Mouse (Mus musculus) stomach, postnatal 0 days (tissue): ENCODE data around the gene Fignl1. TPM values are rescaled to one million over a fixed set of nuclear protein-coding genes. Genes with fewer than 3 reads are reported as not detected.

Source experiments
- ATAC-seq: fragments of 200-750 bp; cut with Nextera tagmentation; 2 replicates; pipeline ENCODE4 v1.8.0; 2017; ENCODE audit not compliant: low FRiP score, low TSS enrichment
- DNase-seq: peaks from one replicate; pipeline ENCODE4 v3.0.0-alpha.2; 2016; ENCODE audit warnings: low spot score
- H3K27ac ChIP-seq: fragments of 300-500 bp; sonication (generic); replicated peaks from 2 replicates; pipeline ENCODE4 v1.5.1; 2014; ENCODE audit warnings: mild to moderate bottlenecking, control low read depth
- H3K27me3 ChIP-seq: fragments of 300-500 bp; sonication (generic); 2 replicates; pipeline ENCODE4 v1.6.1; 2014; ENCODE audit warnings: low read length; ENCODE audit not compliant: control insufficient read depth, insufficient read depth
- H3K36me3 ChIP-seq: fragments of 300-500 bp; sonication (generic); 2 replicates; pipeline ENCODE4 v1.6.1; 2014; ENCODE audit warnings: low read length, mixed read lengths; ENCODE audit not compliant: control insufficient read depth, insufficient read depth
- H3K4me1 ChIP-seq: fragments of 300-500 bp; sonication (generic); replicated peaks from 2 replicates; pipeline ENCODE4 v1.6.1; 2014; ENCODE audit warnings: antibody characterized with exemption; ENCODE audit not compliant: control insufficient read depth, insufficient read depth
- H3K4me2 ChIP-seq: fragments of 300-500 bp; sonication (generic); replicated peaks from 2 replicates; pipeline ENCODE4 v1.6.1; 2014; ENCODE audit warnings: low read depth, mild to moderate bottlenecking, control low read depth, moderate library complexity
- H3K4me3 ChIP-seq: fragments of 300-500 bp; sonication (generic); 2 replicates; pipeline ENCODE4 v1.5.1; 2014; ENCODE audit warnings: low read depth, low read length, control low read depth
- H3K9ac ChIP-seq: fragments of 300-500 bp; sonication (generic); 2 replicates; pipeline ENCODE4 v1.6.1; 2014; ENCODE audit warnings: mild to moderate bottlenecking, low read length, control low read depth, mixed read lengths
- H3K9me3 ChIP-seq: fragments of 300-500 bp; sonication (generic); 2 replicates; pipeline ENCODE4 v1.6.1; 2016; ENCODE audit warnings: low read length; ENCODE audit not compliant: control insufficient read depth
- CTCF ChIP-seq: IDR thresholded peaks from 2 replicates; pipeline ENCODE4 v1.5.1; 2016; ENCODE audit warnings: antibody characterized with exemption, low read depth, mild to moderate bottlenecking, moderate library complexity
- EP300 ChIP-seq: optimal IDR thresholded peaks from 2 replicates; pipeline ENCODE3; 2016; ENCODE audit warnings: antibody characterized with exemption
- WGBS: fragments of 180-500 bp; shearing (Covaris S2); extraction: QIAGEN DNeasy Blood & Tissue Kit; methylation state at CpG from one replicate; pipeline ENCODE4 v1.1.7; 2014; 5-methylcytosine and 5-hydroxymethylcytosine counted together
- polyA plus RNA-seq: library from polyadenylated mRNA; unstranded; fragments of >200 nt; fragmentation: Nextera tagmentation; extraction: Ambion mirVana; gene quantifications from 2 replicates; pipeline ENCODE4 v1.2.1, GENCODE M21; 2015

Gene Fignl1
- polyA plus RNA-seq, 1 experiment from 2014 or later, result 10.5 TPM

- 44% methylated on average over 6 of the region's 6 CpGs for WGBS
- peak; percentile 80 for ATAC-seq
- H3K4me2 ChIP-seq, result no peak overlapping the region
- peaks cover 11% of the 10 kb centered on the region for H3K4me1 ChIP-seq
- DNase-seq, result peak; percentile 61
- H3K27me3 ChIP-seq, result no peaks in the 10 kb centered on the region
- H3K36me3 ChIP-seq, result no peaks in the 10 kb centered on the region
- H3K27ac ChIP-seq, result no peak overlapping the region
- H3K4me3 ChIP-seq, result no peak overlapping the region
- H3K9ac ChIP-seq, result no peak overlapping the region
- TF ChIP-seq CTCF, result no peak
- TF ChIP-seq EP300, result no peak
- no peaks in the 10 kb centered on the region for H3K9me3 ChIP-seq
Measured at GRCm38 (mm10) chr11:11825670-11826069, 16.9 kb upstream of the Fignl1 start.

GRCm38 (mm10) chr11:11824970-11825635, 16.3 kb upstream of the Fignl1 start:
- H3K9me3 ChIP-seq, result no peaks in the 10 kb centered on the region
- peak overlapping the region; percentile 76 for H3K27ac ChIP-seq
- no peak overlapping the region for H3K9ac ChIP-seq
- peaks cover 11% of the 10 kb centered on the region for H3K4me1 ChIP-seq
- no peak overlapping the region for H3K4me3 ChIP-seq
- no peaks in the 10 kb centered on the region for H3K36me3 ChIP-seq
- no peak overlapping the region for H3K4me2 ChIP-seq
- no peak for TF ChIP-seq CTCF
- no peak for TF ChIP-seq EP300
- ATAC-seq (peak; percentile 4; the same call in 1 of the 2 replicates), DNase-seq (no peak)
- 54% methylated on average over 3 of the region's 3 CpGs for WGBS
- H3K27me3 ChIP-seq, result no peaks in the 10 kb centered on the region

DNA sequence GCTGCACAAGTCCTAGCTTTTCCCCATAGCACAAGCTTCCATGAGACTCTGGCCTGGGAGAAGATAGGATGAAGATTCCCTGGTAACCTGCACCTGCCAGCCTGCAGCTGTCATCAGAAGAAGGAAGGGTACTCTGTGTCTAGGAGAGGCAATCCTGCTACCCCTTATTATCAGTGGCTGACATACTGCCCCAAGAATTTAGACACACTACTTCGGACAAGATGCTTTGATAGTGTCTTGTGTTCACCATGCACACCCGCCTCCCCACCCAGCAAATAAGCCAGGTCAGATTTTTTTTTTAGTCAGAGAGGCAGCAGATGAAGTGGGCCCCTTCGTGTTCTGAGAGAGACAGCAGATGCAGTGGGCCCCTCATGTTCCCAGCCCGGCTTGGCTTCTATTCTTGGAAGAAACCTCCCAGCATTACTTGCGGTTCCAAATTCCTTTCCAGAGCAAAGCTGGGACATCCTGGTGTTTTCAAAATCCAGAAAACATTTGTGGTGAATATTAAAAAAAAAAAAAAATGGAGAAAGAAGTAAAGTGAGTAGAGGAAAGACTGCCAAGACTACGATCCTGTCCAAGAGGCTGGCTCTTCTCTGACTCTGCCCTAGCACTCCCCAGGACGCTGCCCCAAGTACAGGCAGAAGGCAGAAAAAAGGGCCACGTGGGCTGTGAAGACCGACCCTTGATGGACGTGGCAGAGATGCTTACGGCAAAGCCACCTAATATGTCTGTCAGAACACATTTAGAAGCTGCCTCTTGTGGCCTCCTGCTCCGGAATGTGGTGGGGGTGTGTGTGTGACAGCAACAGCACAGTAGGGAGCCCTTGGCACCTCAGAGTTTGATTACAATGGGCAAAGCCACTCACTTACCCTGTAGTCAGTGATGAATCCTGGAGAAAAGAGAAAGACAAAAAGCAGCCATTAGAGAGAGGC, 15.5 kb upstream of the Fignl1 start:
- DNase-seq (peak; percentile 19), ATAC-seq (no peak)
- H3K36me3 ChIP-seq, result no peaks in the 10 kb centered on the region
- no peaks in the 10 kb centered on the region for H3K27me3 ChIP-seq
- TF ChIP-seq EP300, result no peak
- TF ChIP-seq CTCF, result no peak
- H3K4me1 ChIP-seq, result peaks cover 4% of the 10 kb centered on the region
- H3K9ac ChIP-seq, result no peak overlapping the region
- H3K4me2 ChIP-seq, result no peak overlapping the region
- H3K4me3 ChIP-seq, result no peak overlapping the region
- no peaks in the 10 kb centered on the region for H3K9me3 ChIP-seq
- H3K27ac ChIP-seq, result peak overlapping the region; percentile 76
- 38% methylated on average over 12 of the region's 12 CpGs for WGBS

- no peaks in the 10 kb centered on the region for H3K36me3 ChIP-seq
- no peak overlapping the region for H3K4me2 ChIP-seq
- TF ChIP-seq CTCF (no peak), EP300 (no peak)
- 28% methylated on average over 20 of the region's 20 CpGs for WGBS
- no peak for ATAC-seq
- no peaks in the 10 kb centered on the region; the same call in 1 of the 2 replicates for H3K4me1 ChIP-seq
- H3K9ac ChIP-seq, result peak overlapping the region; percentile 2; the same call in 1 of the 2 replicates
- no peak for DNase-seq
- no peak overlapping the region for H3K4me3 ChIP-seq
- no peaks in the 10 kb centered on the region for H3K9me3 ChIP-seq
- peak overlapping the region; percentile 83 for H3K27ac ChIP-seq
- no peaks in the 10 kb centered on the region for H3K27me3 ChIP-seq
Measured at GRCm38 (mm10) chr11:11822181-11823095, 13.7 kb upstream of the Fignl1 start.

- WGBS, result 21% methylated on average over 16 of the region's 16 CpGs
- no peak overlapping the region for H3K4me2 ChIP-seq
Measured at GRCm38 (mm10) chr11:11821387-11821975, 12.7 kb upstream of the Fignl1 start.

More at GRCm38 (mm10) chr11:11821387-11821975, 12.7 kb upstream of the Fignl1 start:
- DNase-seq (peak; percentile 58), ATAC-seq (peak; percentile 17; the same call in 1 of the 2 replicates)
- Histone ChIP-seq H3K27me3 (no peaks in the 10 kb centered on the region), H3K4me3 (no peak overlapping the region), H3K27ac (peak overlapping the region; percentile 83), H3K9me3 (no peaks in the 10 kb centered on the region), H3K9ac (no peak overlapping the region), H3K36me3 (no peaks in the 10 kb centered on the region), H3K4me1 (no peaks in the 10 kb centered on the region; the same call in 1 of the 2 replicates)
- no peak for TF ChIP-seq CTCF
- no peak for TF ChIP-seq EP300
